Mouse (Mus musculus) CD8-positive naive resting alpha-beta T cell, adult 2 months (primary cell): ENCODE measurements around the gene Prex1.

ENCODE experiments used
- DNase-seq, 2 experiments: peaks; one replicate each; pipeline ENCODE4 v3.0.0; 2022; ENCODE audit warnings: low read depth in 2 of 2, low spot score in 2 of 2

The Prex1 gene

DNA sequence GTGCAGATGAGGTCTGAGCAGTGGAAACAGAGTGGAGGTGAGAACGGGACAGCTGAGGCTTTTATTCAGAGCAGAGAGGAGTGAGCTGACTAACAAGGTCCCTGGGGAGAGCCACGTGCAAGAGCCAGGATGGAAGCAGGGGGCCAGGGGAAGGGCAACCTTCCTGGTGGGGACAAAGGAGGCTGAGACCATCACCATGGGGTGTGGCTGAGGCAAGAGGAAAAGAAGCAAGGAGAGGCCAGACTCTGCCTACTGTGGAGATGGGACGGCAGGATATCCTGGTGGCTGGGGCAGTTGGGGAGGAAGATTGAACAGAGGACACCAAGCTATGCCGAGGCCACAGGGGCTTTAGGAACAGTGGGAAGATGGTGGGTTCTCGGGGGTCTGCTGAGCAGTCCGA, 26.7 kb downstream of the Prex1 start:
- DNase-seq = no peak

DNA sequence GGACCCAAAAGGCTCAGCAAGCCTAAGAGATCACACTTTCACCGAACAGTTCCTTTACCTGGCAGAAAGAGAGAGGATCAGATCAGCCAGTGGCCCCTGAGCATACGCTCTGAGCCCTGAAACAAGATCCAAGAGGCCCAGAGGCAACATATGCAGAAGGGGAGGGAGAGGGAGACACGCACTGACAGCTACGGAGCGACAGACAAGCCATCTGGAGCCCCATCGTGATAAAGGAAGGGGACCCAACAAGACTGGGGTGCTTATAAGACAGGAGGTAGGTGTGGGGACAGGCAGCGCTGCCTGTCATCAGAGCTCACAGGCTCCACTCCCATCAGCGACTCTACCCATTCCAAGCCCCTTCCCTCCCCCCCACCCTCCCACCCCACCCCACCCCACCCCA, 27.8 kb downstream of the Prex1 start:
- DNase-seq = no peak

DNA sequence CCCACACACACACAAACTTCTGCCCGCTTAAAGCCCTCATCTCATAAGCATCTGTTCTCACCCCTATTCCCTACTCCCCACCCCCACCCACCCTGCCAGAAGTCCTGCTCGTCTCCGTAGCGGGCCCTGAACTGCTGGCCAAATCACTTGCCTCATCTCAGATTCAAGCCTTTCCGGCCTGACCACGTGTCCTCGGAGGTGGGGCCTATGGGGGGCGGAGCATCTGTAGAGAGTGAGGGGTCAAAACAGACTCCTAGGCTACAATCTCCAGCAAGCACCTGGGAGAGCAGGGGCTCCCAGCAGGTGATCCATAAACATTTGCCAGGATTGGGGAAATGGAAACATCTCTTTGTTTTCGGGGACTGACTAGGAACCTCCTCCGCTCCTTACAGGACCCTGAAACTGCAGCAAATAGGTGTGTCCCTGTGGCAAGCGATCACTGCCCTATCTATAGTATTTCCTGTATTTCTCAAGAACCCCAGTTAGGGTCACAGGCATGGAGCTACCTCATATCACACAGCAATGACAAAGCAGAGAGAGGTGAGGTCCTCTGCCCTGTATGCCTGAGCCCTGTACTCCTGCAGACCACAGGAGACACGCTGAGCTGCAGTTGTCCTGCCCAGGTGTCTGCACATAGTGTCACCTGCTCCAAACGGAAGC, 29.6 kb downstream of the Prex1 start:
- no peak for DNase-seq

DNA sequence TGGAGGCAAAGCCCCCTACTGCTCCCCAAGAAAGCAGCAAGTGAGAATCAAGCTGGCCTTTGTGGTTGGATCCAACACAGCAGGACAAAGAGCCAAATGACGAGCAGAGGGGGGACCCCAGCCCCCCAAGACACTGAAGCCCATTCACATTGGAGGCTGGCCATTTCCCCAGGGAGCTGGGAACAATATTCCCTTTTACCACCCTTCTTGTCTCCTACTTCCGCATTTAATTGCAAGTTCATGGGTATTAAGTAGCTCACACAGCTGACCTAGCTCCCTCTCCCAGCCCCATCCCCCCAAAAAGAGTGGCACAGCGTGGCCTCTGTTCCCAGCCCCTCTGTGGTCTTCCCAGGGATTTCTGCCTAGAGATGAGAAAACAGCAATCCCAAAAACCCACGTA, 30.8 kb downstream of the Prex1 start:
- no peak for DNase-seq

DNA sequence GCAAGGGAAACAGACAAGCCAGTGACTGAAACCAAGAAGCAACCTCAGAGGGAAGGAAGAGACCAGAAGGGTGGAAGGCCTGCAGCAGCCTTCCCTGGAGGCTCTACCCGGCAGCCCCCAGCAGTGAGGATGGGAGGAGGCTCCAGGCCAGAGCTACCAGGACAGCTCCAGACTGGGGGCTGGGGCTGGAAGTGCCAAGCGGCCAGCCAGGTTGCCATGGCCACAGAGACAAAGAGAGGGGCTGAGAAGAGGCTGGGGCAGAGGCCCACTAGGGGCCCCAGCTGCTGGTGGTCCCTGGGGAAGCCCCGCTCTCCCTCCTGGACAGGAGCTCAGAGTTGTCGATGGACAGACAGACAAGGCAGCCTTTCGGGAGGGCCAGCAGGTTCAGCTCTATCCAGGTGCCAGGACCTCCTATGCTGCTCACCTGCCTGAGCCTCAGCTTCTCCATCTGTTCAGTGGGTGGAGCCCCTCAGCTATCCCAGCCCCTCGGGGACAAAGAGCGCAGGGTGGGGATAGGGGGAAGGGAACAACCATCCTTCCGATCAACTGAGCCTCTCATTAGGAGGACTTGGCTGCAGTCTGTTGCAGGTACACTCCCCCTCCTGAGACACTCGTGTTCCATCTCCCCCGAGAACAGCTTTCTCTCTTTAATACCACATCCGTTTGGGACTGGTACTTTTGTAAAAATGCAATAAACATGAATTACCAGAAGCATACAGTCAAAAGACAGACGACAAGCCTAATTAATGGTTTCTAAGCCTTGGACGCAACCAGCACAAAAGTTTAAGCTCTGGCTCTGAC, 34.5 kb downstream of the Prex1 start:
- no peak for DNase-seq

DNA sequence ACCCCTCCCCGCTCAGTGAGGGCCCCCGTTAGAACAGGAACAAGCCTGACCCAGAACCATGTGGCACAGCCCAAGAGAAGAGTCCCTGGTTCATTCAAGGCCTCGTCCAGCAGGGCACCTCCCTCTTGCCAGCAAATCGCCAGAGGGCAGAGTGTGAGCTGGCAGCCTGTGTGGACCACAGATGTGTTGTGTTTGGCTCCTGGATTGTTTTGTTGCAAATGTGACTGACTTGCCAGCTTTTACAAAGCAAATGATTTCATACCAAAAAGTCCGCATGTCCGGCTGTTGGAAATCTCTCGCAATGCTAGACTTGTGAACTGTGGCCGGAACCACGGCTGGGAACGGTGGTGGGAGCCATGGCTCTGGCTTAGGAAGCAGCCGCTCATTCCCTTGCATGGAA, 36.7 kb downstream of the Prex1 start:
- DNase-seq = no peak

DNA sequence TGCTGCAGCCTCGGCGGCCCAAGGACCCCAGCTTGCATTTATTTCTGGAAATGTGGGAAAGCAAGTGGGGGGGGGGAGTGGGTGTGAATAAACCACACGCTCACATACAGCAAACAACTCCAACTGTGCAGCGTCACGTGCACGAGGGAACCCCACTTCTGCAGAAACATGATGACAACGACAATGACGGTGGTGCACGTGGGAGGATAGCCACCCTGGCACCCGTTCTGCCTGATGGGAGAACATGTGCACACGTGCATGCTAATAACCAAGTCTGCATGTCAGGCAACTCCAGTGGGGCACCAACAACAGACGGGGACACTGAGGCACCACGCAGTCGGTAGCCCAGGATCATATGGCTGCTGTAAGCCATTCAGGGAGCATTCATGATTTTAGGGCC, 37.1 kb downstream of the Prex1 start:
- no peak for DNase-seq

DNA sequence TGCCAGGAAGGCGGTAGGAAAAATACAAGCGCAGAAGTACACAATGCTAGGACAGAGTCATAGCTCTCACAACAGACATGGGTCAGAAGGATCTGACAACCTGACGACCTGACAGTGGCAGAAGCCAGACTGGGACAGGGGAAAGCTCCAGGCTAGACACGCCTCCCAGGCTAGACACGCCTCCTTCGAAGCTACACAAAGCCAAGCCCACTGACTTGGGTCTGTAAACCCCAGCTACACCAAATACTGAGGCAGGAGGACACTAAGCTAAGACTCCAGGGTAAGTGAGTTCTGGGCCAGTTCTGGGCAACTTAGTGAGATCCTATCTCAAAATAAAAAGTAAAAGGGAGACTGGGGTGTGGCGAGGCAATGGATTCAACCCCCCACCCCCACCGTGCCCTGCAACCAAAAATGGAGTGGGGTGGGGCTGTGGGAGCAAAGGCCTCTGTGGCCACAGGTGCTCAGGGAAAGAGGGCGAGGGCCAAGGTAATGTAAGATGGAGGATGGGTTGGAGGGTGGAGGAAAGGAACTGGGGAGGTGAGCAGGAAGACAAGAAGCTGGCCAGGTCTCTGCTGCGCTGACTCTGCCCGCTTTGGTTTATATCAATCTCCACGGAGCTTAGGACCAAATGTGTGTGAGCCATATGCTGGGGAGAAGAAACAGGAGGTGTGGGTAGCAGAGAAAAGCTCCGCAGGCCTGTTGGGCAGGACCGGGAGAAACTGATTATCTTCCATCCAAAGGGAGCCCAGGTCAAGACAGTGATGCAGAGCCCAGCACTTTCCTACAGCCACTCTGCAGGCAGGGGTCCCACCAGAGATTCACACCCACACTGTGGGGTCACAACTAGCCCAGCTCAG, 37.8 kb downstream of the Prex1 start:
- DNase-seq = no peak

DNA sequence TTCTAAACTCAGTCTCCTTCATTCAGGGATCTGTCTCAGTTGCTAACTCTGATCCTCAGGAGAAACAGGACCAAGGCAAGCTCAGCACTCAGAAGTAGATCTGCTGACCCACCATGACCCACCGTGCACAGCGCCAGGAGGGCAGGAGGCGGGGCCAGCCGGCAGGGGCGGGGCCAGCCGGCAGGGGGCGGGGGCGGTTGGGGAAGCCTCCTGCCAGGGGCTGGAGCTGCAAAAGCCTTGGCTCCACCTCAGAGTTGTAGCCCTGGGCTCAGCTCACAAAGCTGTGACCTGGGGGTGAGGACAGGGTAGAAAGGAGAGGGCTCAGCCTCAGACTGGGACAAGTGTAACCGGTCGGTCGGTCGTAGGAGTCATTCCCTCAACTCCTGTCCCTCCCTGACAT, 38.9 kb downstream of the Prex1 start:
- no peak for DNase-seq

DNA sequence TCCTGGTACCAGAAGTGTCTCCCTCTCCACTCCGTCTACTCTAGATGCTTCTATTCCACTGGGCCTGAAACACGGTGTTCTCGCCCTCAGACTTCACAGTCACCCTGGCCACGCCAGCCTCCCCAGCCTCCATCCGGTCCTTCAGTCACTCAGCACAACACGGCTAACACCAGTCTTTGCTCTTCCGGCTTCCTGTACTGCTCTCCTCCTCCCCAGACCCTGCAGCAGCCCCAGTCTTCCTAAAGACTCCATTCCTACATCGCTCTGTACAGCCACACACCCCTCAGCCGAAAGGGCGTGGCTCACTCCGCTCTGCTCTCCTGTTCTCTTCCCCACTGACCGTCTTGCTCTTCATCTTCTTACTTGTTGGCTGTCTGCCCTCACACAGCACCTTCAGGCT, 39.7 kb downstream of the Prex1 start:
- no peak for DNase-seq

DNA sequence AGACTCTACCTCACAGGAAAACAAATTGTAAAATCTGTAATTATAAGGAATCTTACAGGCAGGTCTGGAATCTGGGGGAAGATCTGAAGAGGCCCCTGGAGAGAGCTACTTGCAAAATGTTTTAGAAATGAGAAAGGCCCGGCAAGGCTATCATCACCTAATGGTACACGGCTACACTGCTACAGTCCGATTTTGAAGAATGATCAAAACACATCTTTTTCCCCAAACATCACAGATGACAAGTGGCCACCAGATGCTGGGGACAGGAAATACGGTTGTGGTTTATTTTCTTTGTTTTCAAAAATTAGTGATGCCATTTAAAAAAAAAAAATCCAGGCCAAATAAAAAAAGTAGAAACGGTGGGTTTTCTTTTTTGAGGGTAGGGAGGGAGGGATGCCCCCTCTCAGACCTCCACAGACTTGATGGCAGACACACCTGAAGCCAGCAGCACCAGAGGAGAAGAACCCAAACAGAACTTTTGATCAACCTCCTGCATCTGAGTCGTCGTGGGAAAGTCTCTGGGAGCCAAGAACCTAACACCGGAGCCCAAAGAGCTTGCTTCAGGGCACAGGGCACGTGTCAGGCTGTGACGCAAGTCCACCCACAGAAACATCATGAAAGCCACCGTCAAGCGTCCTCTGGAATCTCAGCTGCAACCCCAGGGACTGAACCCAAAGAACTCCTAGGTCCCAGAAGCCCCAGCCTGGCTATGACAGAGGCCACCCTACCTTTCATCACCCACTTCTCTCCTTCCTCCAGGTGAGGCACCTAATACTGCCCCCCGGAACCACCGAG, 41.3 kb downstream of the Prex1 start:
- peak; percentile 57 to 58 for DNase-seq

DNA sequence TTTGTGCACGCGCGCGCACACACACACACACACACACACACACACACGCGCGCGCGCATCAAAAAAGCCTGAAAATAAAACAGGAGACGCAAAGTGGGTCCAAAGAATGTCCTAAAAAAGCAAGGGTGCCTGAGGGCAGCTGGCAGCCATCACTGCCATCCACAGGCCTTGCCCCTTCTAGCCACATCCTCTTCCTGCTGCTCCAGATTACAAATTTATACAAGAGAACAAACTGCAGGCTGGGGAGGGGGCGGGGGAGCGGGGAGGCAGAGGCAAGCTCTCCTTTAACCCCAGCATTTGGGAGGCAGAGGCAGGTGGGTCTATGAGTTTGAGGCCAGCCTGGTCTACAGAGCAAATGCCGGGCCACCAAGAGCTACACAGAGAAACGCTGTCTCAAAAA, 42.0 kb downstream of the Prex1 start:
- DNase-seq = no peak

DNA sequence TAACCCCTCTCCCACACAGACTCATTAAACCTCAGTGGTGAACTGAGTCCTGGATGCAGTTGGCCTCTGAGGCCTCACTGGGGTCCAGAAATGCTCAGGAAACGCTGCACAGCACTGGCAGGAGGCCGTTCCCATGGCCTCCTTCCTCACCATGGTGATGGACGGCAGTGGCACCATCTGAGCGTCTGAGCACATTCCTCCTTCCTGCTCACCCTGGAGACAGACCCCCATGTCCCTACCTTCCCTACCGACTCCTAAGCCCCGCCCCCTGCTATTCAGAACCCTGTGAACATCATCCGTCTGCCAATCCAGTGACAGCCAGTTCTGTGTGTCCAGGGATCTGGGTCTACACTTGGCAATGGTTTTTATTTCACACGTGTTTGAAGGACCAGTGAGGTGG, 42.6 kb downstream of the Prex1 start:
- DNase-seq = no peak

DNA sequence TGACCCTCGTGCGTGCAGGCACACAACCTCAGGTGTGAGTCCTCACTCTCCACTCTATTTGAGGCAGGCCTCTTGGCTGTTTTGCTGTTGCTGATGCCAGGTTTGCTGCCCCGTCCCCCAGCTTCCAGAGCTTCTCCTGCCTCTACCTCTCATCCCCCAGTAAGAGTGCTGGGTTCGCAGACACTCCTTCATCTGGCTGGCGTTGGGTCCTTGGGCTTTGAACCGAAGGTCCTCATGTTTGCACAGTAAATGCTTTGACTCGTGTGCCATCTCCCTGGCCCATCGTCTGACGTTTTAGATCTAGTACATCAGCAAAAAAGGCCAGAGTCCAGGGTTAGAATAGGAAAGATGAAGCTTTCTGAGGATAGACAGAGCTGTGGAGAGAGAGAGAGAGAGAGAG, 43.7 kb downstream of the Prex1 start:
- DNase-seq = no peak

DNA sequence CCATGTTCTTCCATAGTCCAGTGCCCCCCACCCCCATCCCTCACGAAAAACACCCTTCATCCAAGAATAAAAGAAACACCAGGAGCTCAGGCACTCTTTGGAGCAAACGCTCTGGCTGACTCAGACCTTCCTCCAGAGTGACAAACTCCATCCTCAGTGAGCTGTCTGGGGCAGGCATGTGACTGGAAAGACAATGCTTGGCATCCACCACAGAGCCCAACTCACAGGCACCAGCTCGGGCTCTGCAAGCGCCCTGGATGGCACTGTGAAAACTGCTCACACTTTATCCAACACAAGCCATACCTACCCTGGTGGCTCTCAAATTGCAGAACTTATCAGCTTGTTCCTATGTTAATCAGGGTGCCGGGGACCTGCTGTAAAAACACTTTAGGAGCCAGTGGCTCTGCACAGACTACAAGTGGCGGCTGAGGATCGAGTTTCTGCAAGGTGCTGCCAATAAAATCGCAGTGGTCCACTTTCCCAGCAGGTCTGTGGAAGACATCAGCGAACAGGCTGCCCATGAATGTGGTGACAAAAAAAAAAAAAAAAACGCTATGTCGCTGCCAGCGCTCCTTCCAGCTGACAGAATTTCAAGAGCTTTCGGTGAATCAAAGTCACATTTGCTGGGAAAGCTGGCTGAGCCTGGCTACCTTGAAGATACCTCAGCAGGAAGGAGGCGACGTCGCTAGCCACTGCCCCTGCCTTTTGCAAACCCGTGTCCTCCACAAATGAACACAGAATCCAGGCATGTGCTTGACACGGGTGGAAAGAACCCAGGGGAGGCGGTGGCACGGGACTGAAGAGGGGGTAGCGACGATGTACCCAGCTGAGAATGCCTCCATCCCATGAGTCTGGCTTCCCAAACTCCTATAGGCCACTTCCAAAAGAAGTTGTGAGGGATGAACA, 45.6 kb downstream of the Prex1 start:
- DNase-seq = no peak

DNA sequence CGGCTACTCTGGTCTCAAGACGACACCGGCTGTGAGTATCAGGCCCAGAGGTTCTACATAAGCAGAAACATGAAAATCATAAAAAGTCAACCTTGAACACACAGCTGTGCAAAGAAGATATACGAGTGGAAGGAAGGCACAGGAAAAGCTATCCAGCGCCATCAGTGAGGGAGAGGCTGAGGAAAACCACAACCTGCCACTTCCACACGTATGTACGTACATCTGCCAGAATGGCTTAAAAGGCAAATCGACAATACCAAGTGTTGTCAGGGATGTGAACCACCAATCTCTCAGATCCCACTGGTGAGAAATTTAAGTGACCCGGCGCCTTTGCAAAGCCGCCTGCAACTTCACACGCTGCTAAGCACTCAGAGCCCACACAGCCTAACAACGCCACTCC, 47.5 kb downstream of the Prex1 start:
- no peak for DNase-seq

DNA sequence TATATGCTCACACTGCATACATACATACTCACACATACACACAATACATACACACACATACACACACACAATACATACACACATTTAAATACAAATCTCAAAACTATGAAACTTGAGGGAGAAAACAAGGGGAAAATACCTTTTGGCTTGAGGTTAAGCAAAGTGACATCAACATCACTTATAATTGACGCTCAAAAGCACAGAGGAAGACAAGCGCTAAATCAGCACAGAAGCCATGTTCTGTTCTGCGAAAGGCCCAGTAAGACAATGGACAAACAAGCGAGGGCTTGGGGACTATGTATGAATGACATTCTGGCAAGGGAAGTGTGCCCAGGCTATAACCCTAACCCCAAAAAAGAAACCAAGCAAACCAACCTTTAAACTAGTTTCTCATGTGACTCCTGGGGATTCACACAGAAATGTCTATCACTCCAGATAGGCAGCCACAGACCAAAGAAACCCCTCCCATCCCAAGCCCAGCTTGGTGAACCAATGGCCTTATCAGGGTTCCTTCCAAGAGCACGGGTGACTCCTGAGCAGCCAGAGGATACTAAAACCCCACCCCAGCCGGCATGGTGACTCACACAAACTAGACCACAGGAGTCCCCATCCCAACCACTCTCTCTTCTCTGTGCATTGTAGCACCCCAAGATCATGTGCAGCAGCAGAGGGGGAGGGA, 48.2 kb downstream of the Prex1 start:
- DNase-seq = peak; percentile 55 to 64

DNA sequence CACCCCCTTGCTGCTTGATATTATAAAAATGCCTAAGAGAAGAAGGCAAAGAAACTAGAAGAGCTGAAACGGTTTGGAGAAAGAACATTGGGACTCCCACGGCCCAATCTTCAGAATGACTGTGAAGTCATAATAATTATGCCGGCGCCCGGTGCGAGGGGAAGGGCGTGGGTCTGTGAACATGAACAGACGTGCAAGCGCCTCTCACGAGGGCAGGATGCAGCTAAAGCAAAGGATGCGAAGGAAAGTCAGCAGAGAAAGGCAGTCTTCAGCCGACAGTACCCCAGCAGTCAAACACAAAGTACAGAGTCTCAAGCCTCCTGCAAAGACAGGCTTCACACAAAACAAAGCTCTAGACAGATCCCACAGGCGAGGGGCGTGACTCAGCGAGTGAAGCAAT, 49.1 kb downstream of the Prex1 start:
- peak; percentile 41 to 52 for DNase-seq

DNA sequence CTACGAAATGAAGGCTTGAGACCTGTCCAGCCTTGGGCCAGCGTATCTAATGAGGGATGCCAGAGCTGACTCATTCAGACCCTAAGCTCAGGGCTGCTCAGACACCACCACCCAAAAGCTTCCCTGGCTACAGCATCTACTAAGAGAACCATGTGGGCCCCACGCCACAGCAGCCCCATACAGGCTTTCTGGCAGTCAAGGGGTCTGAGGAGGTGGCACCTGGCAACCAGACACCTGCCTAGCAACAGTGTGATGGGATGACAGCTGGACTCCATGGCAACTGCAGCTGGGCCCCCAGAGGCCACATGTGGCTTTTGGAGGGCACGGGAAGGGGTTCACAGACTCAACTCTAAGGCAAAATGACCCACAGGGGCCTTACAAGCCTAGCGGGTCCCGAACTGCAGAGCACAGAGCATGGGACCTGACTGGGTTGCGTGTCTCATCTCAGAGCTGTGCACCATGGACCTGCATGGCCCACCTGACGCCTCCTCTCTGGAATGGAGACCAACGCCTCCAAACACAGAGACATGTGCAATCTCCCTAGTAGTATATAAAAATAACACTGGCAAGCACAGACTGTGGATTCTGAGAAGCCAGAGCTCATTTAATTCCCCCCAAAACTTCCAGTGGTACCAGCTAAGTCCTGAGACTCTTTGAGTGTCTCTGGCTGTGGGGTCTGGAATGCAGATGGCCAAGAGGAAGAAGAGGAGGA, 50.2 kb downstream of the Prex1 start:
- DNase-seq = no peak
